Mouse (Mus musculus) myocyte (in vitro differentiated cells): ENCODE results near the gene Sdk1. TPM values are rescaled to one million over a fixed set of nuclear protein-coding genes. Genes with fewer than 3 reads are reported as not detected.

Experiments
- H3K27me3 ChIP-seq: one replicate; pipeline ENCODE4 v1.6.1; 2011; ENCODE audit not compliant: control insufficient read depth, insufficient read depth, insufficient read length
- H3K36me3 ChIP-seq: one replicate; pipeline ENCODE4 v1.6.1; 2011; ENCODE audit not compliant: control insufficient read depth, insufficient read depth
- H3K4me2 ChIP-seq: one replicate; pipeline ENCODE4 v1.6.1; 2011; ENCODE audit warnings: low read depth, control low read depth
- H3K4me3 ChIP-seq: one replicate; pipeline ENCODE4 v1.5.1; 2011; ENCODE audit warnings: mild to moderate bottlenecking, control low read depth, moderate library complexity
- H3K79me2 ChIP-seq: one replicate; pipeline ENCODE4 v1.6.1; 2011; ENCODE audit not compliant: control insufficient read depth, insufficient read depth
- H3ac ChIP-seq: one replicate; pipeline ENCODE4 v1.6.1; 2011; ENCODE audit not compliant: control insufficient read depth, insufficient read length
- CEBPB ChIP-seq: IDR thresholded peaks from 2 replicates; pipeline ENCODE4 v1.6.1; 2011; ENCODE audit warnings: mild to moderate bottlenecking, moderate library complexity; ENCODE audit not compliant: poor library complexity, insufficient read depth, severe bottlenecking
- E2F4 ChIP-seq: IDR thresholded peaks from one replicate; pipeline ENCODE4 v1.6.1; 2011; ENCODE audit warnings: mild to moderate bottlenecking, control low read depth, moderate library complexity; ENCODE audit not compliant: insufficient read depth
- MAX ChIP-seq: IDR thresholded peaks from one replicate; pipeline ENCODE4 v1.6.1; 2011; ENCODE audit warnings: low read depth, mild to moderate bottlenecking, control low read depth
- MYOD1 ChIP-seq, 3 experiments: IDR thresholded peaks; one replicate each; pipeline ENCODE4 v1.6.1; 2011; ENCODE audit warnings: control low read depth in 2 of 3, low read depth in 2 of 3, mild to moderate bottlenecking in 2 of 3, moderate library complexity in 1 of 3; ENCODE audit not compliant: insufficient read length in 2 of 3, control insufficient read depth in 1 of 3
- MYOG ChIP-seq, 3 experiments: IDR thresholded peaks; one replicate each; pipeline ENCODE4 v1.6.1; 2011; ENCODE audit warnings: control low read depth in 2 of 3, low read depth in 2 of 3, mild to moderate bottlenecking in 2 of 3; ENCODE audit not compliant: insufficient read length in 2 of 3, control insufficient read depth in 1 of 3, insufficient read depth in 1 of 3
- POLR2A ChIP-seq: IDR thresholded peaks from one replicate; pipeline ENCODE4 v1.6.1; 2011; ENCODE audit warnings: low read depth, mild to moderate bottlenecking, control low read depth, moderate library complexity; ENCODE audit not compliant: insufficient read length
- POLR2AphosphoS2 ChIP-seq: IDR thresholded peaks from one replicate; pipeline ENCODE4 v1.6.1; 2011; ENCODE audit warnings: low read depth, control low read depth; ENCODE audit not compliant: insufficient read length
- REST ChIP-seq: IDR thresholded peaks from one replicate; pipeline ENCODE4 v1.6.1; 2011; ENCODE audit warnings: mild to moderate bottlenecking, control low read depth, moderate library complexity; ENCODE audit not compliant: insufficient read depth, insufficient read length
- SRF ChIP-seq: IDR thresholded peaks from one replicate; pipeline ENCODE4 v1.6.1; 2011; ENCODE audit warnings: low read depth; ENCODE audit not compliant: control insufficient read depth, insufficient read length
- TCF12 ChIP-seq: IDR thresholded peaks from one replicate; pipeline ENCODE4 v1.6.1; 2011; ENCODE audit warnings: mild to moderate bottlenecking, control low read depth; ENCODE audit not compliant: poor library complexity, insufficient read depth, severe bottlenecking
- TCF3 ChIP-seq: IDR thresholded peaks from one replicate; pipeline ENCODE4 v1.6.1; 2011; ENCODE audit warnings: low read depth, control low read depth; ENCODE audit not compliant: insufficient read length
- USF1 ChIP-seq: IDR thresholded peaks from one replicate; pipeline ENCODE4 v1.6.1; 2011; ENCODE audit warnings: low read depth, mild to moderate bottlenecking, control low read depth, moderate library complexity
- polyA plus RNA-seq: library from polyadenylated mRNA; unstranded; fragments of >200 nt; fragmentation: generic; extraction: Trizol; gene quantifications from one replicate; pipeline ENCODE4 v1.2.1, GENCODE M21; 2012; ENCODE audit warnings: missing spikeins

Gene Sdk1
- polyA plus RNA-seq, 1 experiment = 1.6 TPM

- no peak overlapping the region for H3K4me2 ChIP-seq
- H3K79me2 ChIP-seq = no peaks in the 10 kb centered on the region
- H3K4me3 ChIP-seq = no peak overlapping the region
- no peak overlapping the region for H3ac ChIP-seq
- no peak for TF ChIP-seq POLR2A
- no peak for TF ChIP-seq SRF
- no peak for TF ChIP-seq TCF12
- no peak for TF ChIP-seq TCF3
- TF ChIP-seq MYOG (IDR thresholded peaks at IDR 0.05; ENCODE audit: control insufficient read depth in 1 of 3, insufficient read depth in 1 of 3, insufficient read length in 2 of 3, low read depth in 2 of 3) = no peak
- no peak for TF ChIP-seq USF1
- TF ChIP-seq POLR2AphosphoS2 = no peak
- no peak for TF ChIP-seq MAX
- no peaks in the 10 kb centered on the region for H3K27me3 ChIP-seq
- no peaks in the 10 kb centered on the region for H3K36me3 ChIP-seq
Observed at GRCm38 (mm10) chr5:141645671-141646070, 404.4 kb downstream of the Sdk1 start.

GRCm38 (mm10) chr5:141646621-141647020 is 405.3 kb downstream of the Sdk1 start:
- H3K4me2 ChIP-seq = no peak overlapping the region
- H3K79me2 ChIP-seq = no peaks in the 10 kb centered on the region
- no peak for TF ChIP-seq REST
- TF ChIP-seq TCF3 = no peak
- TF ChIP-seq POLR2AphosphoS2 = no peak
- no peak for TF ChIP-seq MYOD1 (IDR thresholded peaks at IDR 0.05; ENCODE audit: control insufficient read depth in 1 of 3, insufficient read length in 2 of 3, low read depth in 2 of 3)
- no peak for TF ChIP-seq SRF
- no peak for TF ChIP-seq CEBPB
- no peak overlapping the region for H3ac ChIP-seq
- H3K27me3 ChIP-seq = no peaks in the 10 kb centered on the region
- H3K4me3 ChIP-seq = no peak overlapping the region
- H3K36me3 ChIP-seq = no peaks in the 10 kb centered on the region

GRCm38 (mm10) chr5:141649831-141650375 is 408.6 kb downstream of the Sdk1 start:
- Histone ChIP-seq H3K4me3 (no peak overlapping the region), H3ac (no peak overlapping the region), H3K36me3 (no peaks in the 10 kb centered on the region), H3K4me2 (no peak overlapping the region), H3K79me2 (no peaks in the 10 kb centered on the region), H3K27me3 (no peaks in the 10 kb centered on the region)
- no peak for TF ChIP-seq SRF
- TF ChIP-seq POLR2A = no peak
- TF ChIP-seq USF1 = no peak
- no peak for TF ChIP-seq REST
- TF ChIP-seq E2F4 = no peak
- TF ChIP-seq MYOD1 (IDR thresholded peaks at IDR 0.05; ENCODE audit: control insufficient read depth in 1 of 3, insufficient read length in 2 of 3, low read depth in 2 of 3) = no peak
- TF ChIP-seq CEBPB = no peak
- TF ChIP-seq TCF3 = no peak
- TF ChIP-seq MYOG (IDR thresholded peaks at IDR 0.05; ENCODE audit: control insufficient read depth in 1 of 3, insufficient read depth in 1 of 3, insufficient read length in 2 of 3, low read depth in 2 of 3) = no peak
- TF ChIP-seq MAX = no peak
- TF ChIP-seq POLR2AphosphoS2 = no peak
- TF ChIP-seq TCF12 = no peak

- Histone ChIP-seq H3K4me2 (no peak overlapping the region), H3ac (no peak overlapping the region), H3K36me3 (no peaks in the 10 kb centered on the region), H3K79me2 (no peaks in the 10 kb centered on the region), H3K4me3 (no peak overlapping the region), H3K27me3 (no peaks in the 10 kb centered on the region)
- TF ChIP-seq MYOD1 (IDR thresholded peaks at IDR 0.05; ENCODE audit: control insufficient read depth in 1 of 3, insufficient read length in 2 of 3, low read depth in 2 of 3) = no peak
- no peak for TF ChIP-seq POLR2AphosphoS2
- no peak for TF ChIP-seq TCF12
- TF ChIP-seq MAX = no peak
- no peak for TF ChIP-seq USF1
- TF ChIP-seq TCF3 = no peak
- no peak for TF ChIP-seq REST
- TF ChIP-seq E2F4 = no peak
Observed at GRCm38 (mm10) chr5:141651690-141652377, 410.5 kb downstream of the Sdk1 start.

GRCm38 (mm10) chr5:141676371-141676770 is 435.1 kb downstream of the Sdk1 start:
- H3K79me2 ChIP-seq = no peaks in the 10 kb centered on the region
- H3K4me2 ChIP-seq = no peak overlapping the region
- TF ChIP-seq MYOG (IDR thresholded peaks at IDR 0.05; ENCODE audit: control insufficient read depth in 1 of 3, insufficient read depth in 1 of 3, insufficient read length in 2 of 3, low read depth in 2 of 3) = no peak
- no peak for TF ChIP-seq TCF12
- TF ChIP-seq MYOD1 (IDR thresholded peaks at IDR 0.05; ENCODE audit: control insufficient read depth in 1 of 3, insufficient read length in 2 of 3, low read depth in 2 of 3) = no peak
- TF ChIP-seq SRF = no peak
- no peak for TF ChIP-seq TCF3
- no peak for TF ChIP-seq POLR2A
- no peak for TF ChIP-seq CEBPB
- TF ChIP-seq E2F4 = no peak
- no peak for TF ChIP-seq REST
- no peak for TF ChIP-seq POLR2AphosphoS2
- TF ChIP-seq USF1 = no peak
- no peak overlapping the region for H3ac ChIP-seq
- H3K27me3 ChIP-seq = no peaks in the 10 kb centered on the region
- no peaks in the 10 kb centered on the region for H3K36me3 ChIP-seq
- no peak overlapping the region for H3K4me3 ChIP-seq
